Mouse (Mus musculus) midbrain, postnatal 0 days (tissue): ENCODE data around the gene Grxcr1. TPM values are rescaled to one million over a fixed set of nuclear protein-coding genes. Genes with fewer than 3 reads are reported as not detected.

ENCODE experiments used
- ATAC-seq: fragments of 200-750 bp; cut with Nextera tagmentation; 2 replicates; pipeline ENCODE4 v1.8.0; 2017; ENCODE audit warnings: moderate number of reproducible peaks, mild to moderate bottlenecking, moderate TSS enrichment, moderate library complexity; ENCODE audit not compliant: low FRiP score
- DNase-seq: peaks from one replicate; pipeline ENCODE4 v3.0.0-alpha.2; 2015; ENCODE audit warnings: low spot score
- H3K27ac ChIP-seq: fragments of 300-500 bp; sonication (generic); 2 replicates; pipeline ENCODE4 v1.5.1; 2014; ENCODE audit warnings: low read depth, mild to moderate bottlenecking, low read length, mixed read lengths
- H3K27me3 ChIP-seq: fragments of 300-500 bp; sonication (generic); 2 replicates; pipeline ENCODE4 v1.6.1; 2014; ENCODE audit warnings: low read length, control low read depth, mixed read lengths; ENCODE audit not compliant: insufficient read depth
- H3K36me3 ChIP-seq: fragments of 300-500 bp; sonication (generic); 2 replicates; pipeline ENCODE4 v1.6.1; 2014; ENCODE audit warnings: low read length, control low read depth, mixed read lengths; ENCODE audit not compliant: insufficient read depth
- H3K4me1 ChIP-seq: fragments of 300-500 bp; sonication (generic); 2 replicates; pipeline ENCODE4 v1.6.1; 2014; ENCODE audit warnings: mild to moderate bottlenecking, control low read depth, antibody characterized with exemption, low read length, mixed read lengths; ENCODE audit not compliant: insufficient read depth
- H3K4me2 ChIP-seq: fragments of 300-500 bp; sonication (generic); 2 replicates; pipeline ENCODE4 v1.6.1; 2014; ENCODE audit warnings: low read depth, mild to moderate bottlenecking, low read length, mixed read lengths; ENCODE audit not compliant: poor library complexity, severe bottlenecking
- H3K4me3 ChIP-seq: fragments of 300-500 bp; sonication (generic); 2 replicates; pipeline ENCODE4 v1.5.1; 2014; ENCODE audit warnings: low read depth, mild to moderate bottlenecking, low read length, moderate library complexity
- H3K9ac ChIP-seq: fragments of 300-500 bp; sonication (generic); replicated peaks from 2 replicates; pipeline ENCODE4 v1.6.1; 2014; ENCODE audit warnings: mild to moderate bottlenecking, low read length, moderate library complexity, mixed read lengths; ENCODE audit not compliant: poor library complexity, severe bottlenecking
- H3K9me3 ChIP-seq: fragments of 300-500 bp; sonication (generic); 2 replicates; pipeline ENCODE4 v1.6.1; 2016; ENCODE audit warnings: low read length, control low read depth
- CTCF ChIP-seq: IDR thresholded peaks from 2 replicates; pipeline ENCODE4 v1.5.1; 2016; ENCODE audit warnings: antibody characterized with exemption, mild to moderate bottlenecking
- WGBS: fragments of 180-500 bp; shearing (Covaris S2); extraction: QIAGEN DNeasy Blood & Tissue Kit; methylation state at CpG from one replicate; pipeline ENCODE4 v1.1.7; 2014; 5-methylcytosine and 5-hydroxymethylcytosine counted together
- polyA plus RNA-seq: library from polyadenylated mRNA; unstranded; fragments of >200 nt; fragmentation: Nextera tagmentation; extraction: Ambion mirVana; gene quantifications from 2 replicates; pipeline ENCODE4 v1.2.1, GENCODE M21; 2015
- total RNA-seq: library from RNA; depleted of rRNA; stranded (reverse); fragments of >200 nt; gene quantifications from 2 replicates; pipeline ENCODE4 v1.2.3, GENCODE M21; 2014

Gene Grxcr1
- total and polyA plus RNA-seq, 2 experiments from 2014 or later: not detected

GRCm38 (mm10) chr5:68093085-68093484 is 61.5 kb downstream of the Grxcr1 start:
- DNase-seq: no peak
- H3K9ac ChIP-seq: no peak overlapping the region

GRCm38 (mm10) chr5:68097665-68098624 is 66.3 kb downstream of the Grxcr1 start:
- no peak for TF ChIP-seq CTCF
- Histone ChIP-seq H3K9ac (no peak overlapping the region), H3K9me3 (no peaks in the 10 kb centered on the region), H3K4me1 (no peaks in the 10 kb centered on the region), H3K27me3 (no peaks in the 10 kb centered on the region), H3K27ac (peak overlapping the region; percentile 55; the same call in 1 of the 2 replicates), H3K4me2 (no peak overlapping the region), H3K4me3 (no peak overlapping the region), H3K36me3 (no peaks in the 10 kb centered on the region)
- WGBS: 56% methylated on average over 5 of the region's 5 CpGs
- peak; percentile 79 for ATAC-seq
- peak; percentile 61 for DNase-seq

More at GRCm38 (mm10) chr5:68093085-68093484, 61.5 kb downstream of the Grxcr1 start:
- no peak for TF ChIP-seq CTCF
- no peak overlapping the region for H3K27ac ChIP-seq
- H3K4me2 ChIP-seq: no peak overlapping the region
- H3K4me3 ChIP-seq: no peak overlapping the region
- no peaks in the 10 kb centered on the region for H3K9me3 ChIP-seq
- H3K36me3 ChIP-seq: no peaks in the 10 kb centered on the region
- H3K4me1 ChIP-seq: no peaks in the 10 kb centered on the region
- no peak for ATAC-seq
- 48% methylated on average over 2 of the region's 2 CpGs for WGBS
- H3K27me3 ChIP-seq: no peaks in the 10 kb centered on the region

GRCm38 (mm10) chr5:68112430-68113036 is 80.9 kb downstream of the Grxcr1 start:
- no peaks in the 10 kb centered on the region for H3K9me3 ChIP-seq
- DNase-seq (peak; percentile 77), ATAC-seq (peak; percentile 65; the same call in 1 of the 2 replicates)
- H3K4me3 ChIP-seq: no peak overlapping the region
- H3K9ac ChIP-seq: no peak overlapping the region
- H3K4me2 ChIP-seq: no peak overlapping the region
- no peaks in the 10 kb centered on the region for H3K36me3 ChIP-seq
- no peaks in the 10 kb centered on the region for H3K27me3 ChIP-seq
- peak; percentile 84 for TF ChIP-seq CTCF
- no peak overlapping the region for H3K27ac ChIP-seq
- H3K4me1 ChIP-seq: no peaks in the 10 kb centered on the region
- WGBS: 60% methylated on average over 6 of the region's 6 CpGs

GRCm38 (mm10) chr5:68120880-68121279 is 89.2 kb downstream of the Grxcr1 start:
- peak; percentile 76 for TF ChIP-seq CTCF
- no peaks in the 10 kb centered on the region for H3K27me3 ChIP-seq

GRCm38 (mm10) chr5:68122883-68123282 is 91.2 kb downstream of the Grxcr1 start:
- H3K27me3 ChIP-seq: no peaks in the 10 kb centered on the region
- H3K9ac ChIP-seq: no peak overlapping the region
- 64% methylated on average over 3 of the region's 3 CpGs for WGBS
- ATAC-seq (no peak), DNase-seq (no peak)
- TF ChIP-seq CTCF: no peak
- no peaks in the 10 kb centered on the region for H3K4me1 ChIP-seq
- no peaks in the 10 kb centered on the region for H3K36me3 ChIP-seq
- H3K4me3 ChIP-seq: no peak overlapping the region
- no peaks in the 10 kb centered on the region for H3K9me3 ChIP-seq
- no peak overlapping the region for H3K4me2 ChIP-seq
- no peak overlapping the region for H3K27ac ChIP-seq

More at GRCm38 (mm10) chr5:68120880-68121279, 89.2 kb downstream of the Grxcr1 start:
- Histone ChIP-seq H3K36me3 (no peaks in the 10 kb centered on the region), H3K27ac (no peak overlapping the region), H3K4me3 (no peak overlapping the region), H3K4me2 (no peak overlapping the region), H3K9me3 (no peaks in the 10 kb centered on the region), H3K9ac (no peak overlapping the region), H3K4me1 (no peaks in the 10 kb centered on the region)
- WGBS: 40% methylated on average over 2 of the region's 2 CpGs
- ATAC-seq (no peak), DNase-seq (peak; percentile 63)

GRCm38 (mm10) chr5:68125478-68125877 is 93.8 kb downstream of the Grxcr1 start:
- Histone ChIP-seq H3K27ac (no peak overlapping the region), H3K36me3 (no peaks in the 10 kb centered on the region), H3K4me1 (no peaks in the 10 kb centered on the region), H3K9me3 (no peaks in the 10 kb centered on the region), H3K9ac (no peak overlapping the region), H3K4me3 (no peak overlapping the region), H3K4me2 (no peak overlapping the region), H3K27me3 (no peaks in the 10 kb centered on the region)
- no peak for ATAC-seq
- TF ChIP-seq CTCF: no peak
- 97% methylated on average over 1 of the region's 1 CpGs for WGBS
- no peak for DNase-seq
